Comparison of ENCODE assay signal across 10 mouse cellular contexts in the genomic region with DNA sequence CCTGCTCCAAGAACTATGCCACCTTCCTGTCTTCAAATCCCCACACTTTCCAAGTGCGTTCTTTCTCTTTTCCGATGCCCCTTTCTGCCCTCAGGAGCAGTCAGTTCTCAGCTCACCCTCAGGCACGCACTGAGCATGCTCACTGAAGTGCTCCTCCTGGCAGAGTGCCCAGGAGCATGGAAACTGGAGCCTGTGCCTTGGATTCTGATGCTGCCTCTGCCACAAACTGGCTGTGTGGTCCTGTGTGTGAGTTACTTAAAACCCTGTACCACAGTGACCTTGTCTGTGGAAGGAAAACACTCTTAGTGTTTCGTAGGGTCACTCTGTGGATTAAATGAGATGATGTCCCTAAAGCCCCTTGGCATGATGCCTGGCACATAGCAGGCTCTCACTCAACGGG.
DNase-seq lines count a peak whose midpoint lies in the region; ATAC-seq and TF ChIP-seq lines count a peak whose summit lies in the region.
"Had no signal": no experiment of that assay in that cellular context is flagged by ENCODE, and none has a peak within 500 bp of the region (broad histone marks: within the 10 kb centered on the region; RNA-seq: fewer than 3 reads in every experiment).

No protein-coding gene starts in this region.

- H3K27ac ChIP-seq in hindbrain, embryonic 14.5 days: no peak overlapping the region
- no peak overlapping the region for H3K27ac ChIP-seq in hindbrain, embryonic 12.5 days
- no peak overlapping the region for H3K27ac ChIP-seq in MEL (ENCODE audit: control insufficient read depth, low read depth, low read length)
- H3K27ac ChIP-seq: embryonic facial prominence, embryonic 13.5 days; limb, embryonic 15.5 days had no signal

- no peak for TF ChIP-seq CTCF in MEL (IDR thresholded peaks at IDR 0.05 in 2 of 3, conservative IDR thresholded peaks at IDR 0.05 in 1 of 3; ENCODE audit: control insufficient read depth in 1 of 3, insufficient read depth in 1 of 3, low read depth in 2 of 3, low read length in 3 of 3, poor library complexity in 1 of 3, severe bottlenecking in 1 of 3)

- TF ChIP-seq POLR2A in MEL (IDR thresholded peaks at IDR 0.05; ENCODE audit: control insufficient read depth in 1 of 2, insufficient read depth in 1 of 2, low read depth in 1 of 2, low read length in 2 of 2, poor library complexity in 1 of 2): no peak

- no peak overlapping the region for H3K9ac ChIP-seq in hindbrain, embryonic 14.5 days
- H3K9ac ChIP-seq in hindbrain, embryonic 12.5 days: no peak overlapping the region
- H3K9ac ChIP-seq in MEL (ENCODE audit: control insufficient read depth, low read depth, low read length, poor library complexity, severe bottlenecking): no peak overlapping the region
- H3K9ac ChIP-seq: embryonic facial prominence, embryonic 13.5 days; limb, embryonic 15.5 days had no signal

- no peaks in the 10 kb centered on the region for H3K9me3 ChIP-seq in hindbrain, embryonic 14.5 days (ENCODE audit: control insufficient read depth, low read length)
- no peaks in the 10 kb centered on the region for H3K9me3 ChIP-seq in hindbrain, embryonic 12.5 days (replicated peaks)
- no peaks in the 10 kb centered on the region for H3K9me3 ChIP-seq in MEL (replicated peaks; ENCODE audit: insufficient read depth, low read length)
- H3K9me3 ChIP-seq: embryonic facial prominence, embryonic 13.5 days; limb, embryonic 15.5 days had no signal

- 65% methylated on average over 5 of the region's 5 CpGs for WGBS in hindbrain, embryonic 14.5 days
- WGBS in hindbrain, embryonic 12.5 days: 75% methylated on average over 5 of the region's 5 CpGs

- no peak for TF ChIP-seq EP300 in MEL (IDR thresholded peaks at IDR 0.05; ENCODE audit: low read depth in 1 of 2, low read length in 2 of 2)

- no peaks in the 10 kb centered on the region for H3K4me1 ChIP-seq in hindbrain, embryonic 14.5 days (replicated peaks; ENCODE audit: control insufficient read depth, insufficient read depth, low read length)
- no peaks in the 10 kb centered on the region for H3K4me1 ChIP-seq in hindbrain, embryonic 12.5 days
- no peaks in the 10 kb centered on the region for H3K4me1 ChIP-seq in MEL (ENCODE audit: control insufficient read depth in 1 of 2, insufficient read depth in 2 of 2, low read length in 2 of 2)

- TF ChIP-seq RAD21 in MEL (IDR thresholded peaks at IDR 0.05; ENCODE audit: low read depth, low read length): no peak

- H3K4me3 ChIP-seq in hindbrain, embryonic 14.5 days (replicated peaks; ENCODE audit: low read length): no peak overlapping the region
- no peak overlapping the region for H3K4me3 ChIP-seq in hindbrain, embryonic 12.5 days
- H3K4me3 ChIP-seq in MEL (ENCODE audit: control insufficient read depth in 1 of 2, insufficient read depth in 1 of 2, low read depth in 2 of 2, low read length in 2 of 2): no peak overlapping the region
- H3K4me3 ChIP-seq: embryonic facial prominence, embryonic 13.5 days; limb, embryonic 15.5 days had no signal

- peak; percentile 34; the same call in 1 of the 2 replicates for ATAC-seq in hindbrain, embryonic 14.5 days (ENCODE audit: low FRiP score)
- no peak for ATAC-seq in hindbrain, embryonic 12.5 days (ENCODE audit: low FRiP score)
- ATAC-seq in CD4-positive, CD25-positive, alpha-beta regulatory T cell, adult 4 months: no peak
- ATAC-seq: intestine, embryonic 16.5 days had no signal

- no peak for DNase-seq in hindbrain, embryonic 14.5 days (ENCODE audit: low spot score)
- peak; percentile 5 for DNase-seq in MEL (ENCODE audit: low read depth, low spot score)
- peak; percentile 40 for DNase-seq in brain, adult 2 months (ENCODE audit: low read depth, low spot score)
- DNase-seq in kidney, postnatal 25 days: peak; percentile 47 to 49
- DNase-seq in urinary bladder, postnatal 36 days (ENCODE audit: low spot score in 2 of 2): no peak

- no peak overlapping the region for H3K4me2 ChIP-seq in hindbrain, embryonic 14.5 days (replicated peaks)
- H3K4me2 ChIP-seq in hindbrain, embryonic 12.5 days (replicated peaks): no peak overlapping the region
- H3K4me2 ChIP-seq: limb, embryonic 15.5 days had no signal

- H3K36me3 ChIP-seq in hindbrain, embryonic 14.5 days (replicated peaks; ENCODE audit: control insufficient read depth, insufficient read depth): no peaks in the 10 kb centered on the region
- no peaks in the 10 kb centered on the region for H3K36me3 ChIP-seq in hindbrain, embryonic 12.5 days
- no peaks in the 10 kb centered on the region for H3K36me3 ChIP-seq in MEL (ENCODE audit: control insufficient read depth in 1 of 2, insufficient read depth in 2 of 2, low read length in 2 of 2)
- H3K36me3 ChIP-seq: embryonic facial prominence, embryonic 13.5 days; limb, embryonic 15.5 days had no signal

- no peaks in the 10 kb centered on the region for H3K27me3 ChIP-seq in hindbrain, embryonic 14.5 days (ENCODE audit: control insufficient read depth, insufficient read depth, low read length)
- no peaks in the 10 kb centered on the region for H3K27me3 ChIP-seq in hindbrain, embryonic 12.5 days
- no peaks in the 10 kb centered on the region for H3K27me3 ChIP-seq in MEL (ENCODE audit: control insufficient read depth in 1 of 2, insufficient read depth in 2 of 2, low read length in 2 of 2)
- H3K27me3 ChIP-seq: embryonic facial prominence, embryonic 13.5 days had no signal

- no peaks in the 10 kb centered on the region for H3K79me2 ChIP-seq in MEL (ENCODE audit: control insufficient read depth, insufficient read depth, low read length, poor library complexity)

TF ChIP-seq in MEL, 35 proteins besides CTCF, POLR2A, EP300 and RAD21:
- TF ChIP-seq ZNF384 (IDR thresholded peaks at IDR 0.05; ENCODE audit: low read depth, low read length) (no peak), NRF1 (IDR thresholded peaks at IDR 0.05; ENCODE audit: insufficient read depth, low read depth, low read length, poor library complexity, severe bottlenecking) (0 out of 2 replicates have a peak, but pooled peaks have one; percentile 28)

Comparison
In these comparisons a context has a peak if more than half of its experiments do, and no peak if none do; other contexts are left out.
1. DNase-seq: peak in MEL (single experiment), brain, adult 2 months (single experiment) and kidney, postnatal 25 days (2 of 2); none in hindbrain, embryonic 14.5 days (single experiment) and urinary bladder, postnatal 36 days (0 of 2).